Mouse (Mus musculus) neural tube, embryonic 10.5 days (tissue): ENCODE results near the gene Zbtb18.
"Not testable (repeated sequence)": the region's sequence is repeated elsewhere in the genome, so short reads cannot be mapped to it uniquely, and the experiment has no call there.

Experiments used
- DNase-seq: peaks from one replicate; pipeline ENCODE4 v3.0.0-alpha.2; 2017; ENCODE audit warnings: low spot score; ENCODE audit errors: extremely low spot score

Gene Zbtb18

GRCm38 (mm10) chr1:177447086-177447485, 4.9 kb downstream of the Zbtb18 start:
- peak; percentile 62 for DNase-seq

GRCm38 (mm10) chr1:177447541-177448111, 5.5 kb downstream of the Zbtb18 start:
- DNase-seq, result peak; percentile 72

GRCm38 (mm10) chr1:177448121-177448561, 6.0 kb downstream of the Zbtb18 start:
- peak; percentile 54 for DNase-seq

- DNase-seq, result no peak
Measured at GRCm38 (mm10) chr1:177448921-177449320, 6.8 kb downstream of the Zbtb18 start.

- not testable (repeated sequence) for DNase-seq
Measured at GRCm38 (mm10) chr1:177449857-177450256, 7.7 kb downstream of the Zbtb18 start.

GRCm38 (mm10) chr1:177451041-177451440, 8.9 kb downstream of the Zbtb18 start:
- no peak for DNase-seq

- no peak for DNase-seq
Measured at GRCm38 (mm10) chr1:177451991-177452431, 9.9 kb downstream of the Zbtb18 start.

GRCm38 (mm10) chr1:177452987-177453386, 10.8 kb downstream of the Zbtb18 start:
- DNase-seq, result no peak

GRCm38 (mm10) chr1:177453806-177454205, 11.7 kb downstream of the Zbtb18 start:
- no peak for DNase-seq

- no peak for DNase-seq
Measured at GRCm38 (mm10) chr1:177454492-177454891, 12.3 kb downstream of the Zbtb18 start.

GRCm38 (mm10) chr1:177455466-177455865, 13.3 kb downstream of the Zbtb18 start:
- no peak for DNase-seq

GRCm38 (mm10) chr1:177456208-177456607, 14.1 kb downstream of the Zbtb18 start:
- no peak for DNase-seq

- no peak for DNase-seq
Measured at GRCm38 (mm10) chr1:177456772-177457171, 14.6 kb downstream of the Zbtb18 start.

GRCm38 (mm10) chr1:177457981-177458380, 15.8 kb downstream of the Zbtb18 start:
- no peak for DNase-seq

- DNase-seq, result no peak
Measured at GRCm38 (mm10) chr1:177458456-177459389, 16.6 kb downstream of the Zbtb18 start.

- no peak for DNase-seq
Measured at GRCm38 (mm10) chr1:177459536-177459935, 17.4 kb downstream of the Zbtb18 start.

- no peak for DNase-seq
Measured at GRCm38 (mm10) chr1:177467150-177467549, 25.0 kb downstream of the Zbtb18 start.

- no peak for DNase-seq
Measured at GRCm38 (mm10) chr1:177468436-177468835, 26.3 kb downstream of the Zbtb18 start.

GRCm38 (mm10) chr1:177470091-177470490, 27.9 kb downstream of the Zbtb18 start:
- no peak for DNase-seq

- DNase-seq, result no peak
Measured at GRCm38 (mm10) chr1:177470951-177471350, 28.8 kb downstream of the Zbtb18 start.

- DNase-seq, result no peak
Measured at GRCm38 (mm10) chr1:177475542-177476197, 33.5 kb downstream of the Zbtb18 start.

GRCm38 (mm10) chr1:177478578-177478977, 36.4 kb downstream of the Zbtb18 start:
- no peak for DNase-seq
